Mouse (Mus musculus): ENCODE measurements around the gene Olfr764-ps1.

GRCm38 (mm10) chr10:129004032-129004920 is 35.4 kb downstream of the Olfr764-ps1 start:
- no peak for TF ChIP-seq CTCF (IDR thresholded peaks at IDR 0.05; ENCODE audit: borderline replicate concordance, control insufficient read depth, extremely low read depth, insufficient read depth, low read length, poor library complexity)
- TF ChIP-seq POLR2A (IDR thresholded peaks at IDR 0.05; ENCODE audit: control insufficient read depth, extremely low read depth, insufficient read depth, low read length, poor library complexity), result no peak
